Mouse (Mus musculus) cerebellum, postnatal 36 days (tissue): ENCODE measurements around the gene Inpp5f.
"Not testable (repeated sequence)": the region's sequence is repeated elsewhere in the genome, so short reads cannot be mapped to it uniquely, and the experiment has no call there.

ENCODE experiments used
- DNase-seq, 2 experiments: peaks; one replicate each; pipeline ENCODE4 v3.0.0; 2021 to 2022; ENCODE audit warnings: mixed read lengths in 2 of 2

The Inpp5f gene

DNA sequence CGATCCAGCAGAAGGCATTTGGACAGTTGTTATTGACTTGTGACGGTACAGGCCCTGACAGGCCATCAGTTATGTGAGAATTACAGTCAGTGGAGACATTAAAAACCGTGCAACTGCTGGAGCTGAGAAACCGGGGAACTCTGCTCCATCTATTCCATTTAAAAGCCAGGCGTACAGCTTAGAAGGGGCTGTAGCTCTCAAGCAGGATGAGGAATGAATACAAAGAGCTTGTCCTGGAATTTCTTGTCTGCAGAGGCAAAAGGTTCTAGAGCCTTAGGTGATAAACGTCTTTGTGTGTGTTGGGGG, 18.2 kb upstream of the Inpp5f start:
- DNase-seq, result no peak

DNA sequence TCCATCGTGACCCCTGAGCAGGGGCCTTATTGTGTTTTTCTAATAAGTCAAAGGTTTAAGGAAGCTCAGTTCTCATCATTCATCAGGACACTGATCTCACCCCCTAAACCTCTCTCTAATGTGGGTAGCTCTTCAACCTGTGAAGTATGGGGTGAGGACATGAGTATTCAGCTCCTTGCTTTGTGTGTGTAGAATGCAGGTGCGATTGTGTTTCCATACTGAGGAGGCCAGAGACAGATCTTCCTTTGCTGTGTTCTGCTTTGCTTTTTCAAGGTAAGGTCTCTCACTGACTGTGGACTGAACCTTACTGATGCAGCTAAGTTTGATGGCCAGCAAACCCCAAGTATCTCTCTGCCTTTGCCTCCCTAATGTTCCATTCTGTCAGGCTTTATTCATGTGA, 14.9 kb upstream of the Inpp5f start:
- no peak for DNase-seq

DNA sequence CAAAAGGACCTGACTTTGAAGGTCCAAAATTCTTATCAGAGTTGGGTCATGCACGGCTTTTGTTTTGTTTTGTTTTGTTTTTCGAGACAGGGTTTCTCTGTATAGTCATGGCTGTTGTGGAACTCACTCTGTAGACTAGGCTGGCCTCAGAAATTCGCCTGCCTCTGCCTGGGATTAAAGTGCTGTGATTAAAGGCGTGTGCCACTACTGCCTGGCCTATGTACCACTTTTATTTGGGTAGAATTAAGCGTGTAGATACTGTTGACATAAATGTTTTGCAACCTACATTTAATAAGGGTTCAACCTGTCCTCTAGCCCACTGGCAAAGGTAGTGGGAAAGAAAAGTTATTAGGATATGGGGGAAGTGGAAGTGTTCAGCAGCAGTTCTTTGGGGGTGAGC, 12.1 kb upstream of the Inpp5f start:
- no peak for DNase-seq

DNA sequence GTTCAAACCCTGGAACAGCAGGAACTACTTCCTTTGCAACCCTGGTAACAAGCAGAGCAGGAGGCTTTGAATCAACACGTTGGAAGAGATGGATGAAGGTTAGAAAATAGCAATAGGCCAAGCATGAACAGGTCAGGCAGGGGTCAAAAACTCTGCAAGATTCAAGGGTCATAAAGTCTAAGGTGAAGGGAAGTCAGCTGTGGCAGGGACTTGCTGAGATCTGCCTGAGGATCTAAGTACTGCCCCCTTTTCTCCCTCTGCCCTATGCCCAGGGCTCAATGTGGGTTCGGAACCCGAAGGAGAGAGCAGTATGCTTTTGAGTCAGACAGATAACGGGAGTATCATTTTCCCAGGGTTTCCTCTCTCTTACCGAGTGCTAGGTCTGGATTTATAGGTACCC, 9.3 kb upstream of the Inpp5f start:
- DNase-seq, result no peak

DNA sequence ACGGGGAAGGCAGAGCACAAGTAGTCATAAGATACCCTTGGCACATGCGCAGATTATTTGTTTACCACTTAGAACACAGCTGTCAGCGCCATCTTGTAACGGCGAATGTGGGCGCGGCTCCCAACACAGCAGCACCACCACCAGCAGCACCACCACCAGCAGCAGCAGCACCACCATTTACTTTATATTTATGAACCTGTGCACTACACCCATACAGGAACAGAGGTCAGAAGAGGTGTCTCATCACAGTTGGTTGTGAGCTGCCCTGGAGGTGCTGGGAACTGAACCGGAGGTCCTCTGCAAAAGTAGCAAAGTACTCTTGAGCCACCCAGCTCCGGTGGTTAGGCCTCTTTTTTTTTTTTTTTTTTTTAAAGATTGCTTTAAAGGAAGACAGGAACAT, 1.2 kb upstream of the Inpp5f start:
- not testable (repeated sequence) for DNase-seq

DNA sequence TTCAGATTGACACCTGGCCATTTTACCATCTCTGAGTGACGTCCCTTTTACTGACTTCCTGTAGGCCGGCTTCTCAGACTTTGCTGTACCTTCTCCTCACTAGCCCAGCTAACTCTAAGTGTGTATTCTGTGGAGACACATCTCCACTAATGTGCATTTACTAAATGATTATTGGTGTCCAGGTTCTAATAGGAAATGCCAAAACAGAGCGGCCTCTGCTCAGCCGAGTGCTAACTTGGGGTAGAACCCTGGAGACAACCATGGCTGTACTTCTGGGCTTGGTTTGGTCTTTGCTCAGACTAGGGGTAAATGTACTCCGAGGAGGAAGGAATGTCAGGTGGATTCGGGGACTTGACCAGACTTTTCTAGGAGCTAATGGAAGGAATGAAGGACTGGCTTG, 638 bp upstream of the Inpp5f start:
- no peak for DNase-seq

DNA sequence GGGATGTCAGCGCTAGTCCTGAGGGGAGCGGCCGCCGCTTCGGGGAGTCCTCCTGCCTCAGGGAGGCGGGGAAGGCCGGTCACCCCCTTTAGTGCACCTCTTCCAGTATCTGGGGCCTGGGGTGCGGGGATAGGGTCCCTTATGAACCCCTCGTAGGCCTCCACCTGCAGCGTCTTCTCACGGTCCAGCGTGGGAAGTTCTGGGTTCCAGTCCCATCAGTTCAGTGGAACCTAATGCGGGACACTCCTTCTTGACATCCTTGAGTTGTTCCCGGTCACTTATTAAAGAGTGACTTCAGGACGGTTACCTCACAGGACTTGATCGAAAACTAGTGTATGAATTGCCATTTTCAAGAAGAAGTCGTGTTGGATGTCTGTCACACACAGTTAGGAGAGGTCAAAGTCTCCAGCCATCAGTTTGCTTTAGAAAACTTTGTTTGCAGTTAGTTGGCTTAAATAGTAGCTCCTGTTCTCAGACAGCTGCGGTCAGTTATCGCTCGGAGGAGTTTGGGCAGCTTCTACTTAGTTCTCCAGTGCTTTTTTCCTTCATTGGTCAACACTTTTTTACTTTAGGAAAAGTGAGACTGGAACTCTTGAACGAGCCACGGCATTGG, 777 bp downstream of the Inpp5f start:
- no peak for DNase-seq

DNA sequence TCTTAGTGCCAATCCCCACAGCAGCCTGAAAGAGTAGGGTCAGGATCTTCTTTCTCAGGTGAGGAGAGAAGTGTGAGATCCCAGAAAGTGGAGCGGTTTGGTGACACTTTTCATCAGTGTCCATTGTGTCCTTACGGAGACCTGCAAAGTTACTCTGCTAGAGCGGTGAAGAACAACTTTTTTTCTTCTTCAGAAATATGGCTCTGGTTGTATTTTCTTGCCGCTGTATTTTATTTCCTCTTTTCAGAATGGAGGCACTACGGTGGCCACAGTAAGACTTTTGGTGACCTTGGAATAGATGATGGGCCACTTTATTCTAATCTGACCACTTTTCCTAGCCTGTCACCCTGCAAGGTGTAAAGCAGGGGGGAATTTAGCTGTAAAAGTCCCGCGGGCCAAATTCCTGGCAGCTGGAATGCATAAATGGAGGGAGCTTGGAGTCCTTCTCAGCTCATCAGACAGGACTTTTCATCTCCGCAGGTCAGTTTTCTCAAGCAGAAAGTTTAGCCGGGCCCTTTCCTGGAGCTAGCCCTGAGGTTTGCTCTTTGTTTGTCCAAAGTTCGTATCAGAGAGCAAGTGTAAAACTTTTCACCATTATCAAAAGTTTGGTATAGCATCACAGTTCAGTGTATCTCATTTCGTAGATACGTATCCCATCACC, 1.5 kb downstream of the Inpp5f start:
- no peak for DNase-seq

DNA sequence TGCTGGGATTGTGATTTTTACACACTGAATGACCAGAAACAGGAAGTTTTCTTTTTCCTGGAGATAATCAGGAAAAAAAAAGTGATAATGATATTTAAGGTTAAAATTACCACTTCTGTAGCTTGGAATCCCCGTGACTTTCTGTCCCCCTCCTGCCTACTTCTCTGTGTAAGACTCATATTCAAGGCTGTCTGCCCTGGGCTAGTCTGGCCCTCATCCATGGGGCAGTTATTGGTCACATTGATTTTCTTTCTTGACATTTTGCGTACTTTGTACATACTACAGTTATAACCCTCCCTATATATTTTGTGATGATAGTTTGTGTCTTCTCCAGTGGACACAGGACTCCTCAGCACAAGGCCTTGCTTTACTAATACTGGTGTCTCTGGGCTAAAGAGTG, 2.5 kb downstream of the Inpp5f start:
- DNase-seq, result no peak

DNA sequence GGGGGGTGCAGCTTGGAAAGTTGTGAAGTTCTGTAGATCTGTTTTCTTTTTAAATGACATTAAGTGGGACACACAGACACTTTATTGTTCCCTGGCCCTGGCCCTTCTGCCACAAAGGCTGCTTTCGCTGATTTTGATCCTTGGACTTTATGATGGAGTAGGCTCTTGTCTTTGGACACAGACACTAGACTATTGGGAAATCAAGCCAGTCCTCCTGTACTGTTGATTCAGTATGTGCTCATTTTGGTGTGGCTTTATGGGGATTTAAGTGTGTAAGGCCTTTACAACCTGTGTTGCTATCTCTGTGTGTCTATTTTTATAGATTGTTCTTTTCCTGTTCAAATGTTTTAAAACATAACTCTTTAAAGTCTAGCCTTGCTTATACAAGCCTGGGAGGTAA, 6.5 kb downstream of the Inpp5f start:
- no peak for DNase-seq

DNA sequence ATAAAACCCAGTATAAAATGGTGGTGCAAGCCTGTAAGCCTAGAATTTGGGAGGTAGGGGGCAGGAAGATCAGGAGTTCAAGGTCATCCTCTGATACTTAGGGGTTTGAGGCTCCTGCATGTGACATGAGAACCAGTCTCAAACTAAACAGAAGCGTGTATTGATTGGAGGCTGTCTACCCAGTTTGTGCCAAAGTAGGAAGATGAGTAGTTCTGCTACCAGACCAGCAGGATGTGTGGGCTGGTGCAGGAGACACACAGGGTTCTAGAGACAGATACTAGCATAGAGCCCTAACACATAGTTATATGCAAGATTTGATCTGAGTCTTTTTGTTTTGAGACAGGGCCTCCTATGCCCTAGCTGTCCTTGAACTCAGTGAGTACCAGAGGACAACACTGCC, 9.1 kb downstream of the Inpp5f start:
- DNase-seq, result no peak

DNA sequence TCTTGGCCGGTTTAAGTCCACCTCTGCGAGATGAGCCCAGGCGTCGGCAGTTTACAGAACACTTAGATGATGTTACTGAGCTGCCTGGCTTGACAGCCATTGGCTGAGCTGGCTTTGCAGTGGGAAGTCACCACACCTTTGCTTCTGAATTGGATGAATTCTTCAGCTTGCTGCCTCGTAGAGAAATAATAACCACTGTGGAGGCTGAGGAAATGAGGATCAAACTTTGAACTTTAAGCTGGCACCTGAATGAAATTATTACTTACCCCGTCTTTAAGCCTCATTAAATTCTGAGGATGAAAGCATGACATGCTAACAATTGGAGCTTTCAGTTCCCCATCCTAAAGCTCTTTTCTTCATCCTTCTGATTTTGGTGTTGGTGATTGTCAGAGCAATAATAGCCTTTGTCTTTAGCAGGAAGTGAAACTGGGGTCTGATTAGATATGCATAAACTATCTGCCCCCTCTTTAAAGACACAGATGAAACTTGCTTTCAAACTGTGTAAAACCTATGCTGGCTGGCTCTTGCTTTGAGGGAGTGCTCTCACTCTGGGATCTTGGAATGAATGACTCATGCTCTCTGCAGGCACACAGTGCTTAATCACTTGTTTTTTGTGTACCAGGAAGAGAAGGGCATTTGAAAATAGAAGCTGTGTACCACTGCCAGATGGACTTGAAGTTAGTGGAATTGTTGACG, 11.3 kb downstream of the Inpp5f start:
- peak; percentile 27 to 71 for DNase-seq

DNA sequence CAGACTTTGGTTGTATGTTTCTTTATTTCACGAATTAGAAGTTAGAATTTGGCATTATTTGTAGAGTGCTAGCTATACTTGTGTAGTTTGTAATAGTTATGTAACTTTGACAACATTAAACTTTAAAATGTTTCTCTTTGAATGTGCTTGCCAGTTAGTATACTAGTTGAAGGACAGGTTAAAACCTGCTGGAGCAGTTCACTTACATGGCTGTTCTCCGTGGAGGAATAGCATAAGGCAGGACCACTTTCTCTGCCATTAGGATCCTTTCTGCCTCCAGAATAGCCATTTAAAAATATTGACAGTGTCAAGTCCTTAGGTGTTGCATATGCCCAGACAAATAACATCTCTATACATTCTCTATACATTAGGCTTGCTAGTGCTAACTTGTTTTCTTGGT, 11.9 kb downstream of the Inpp5f start:
- DNase-seq, result no peak

DNA sequence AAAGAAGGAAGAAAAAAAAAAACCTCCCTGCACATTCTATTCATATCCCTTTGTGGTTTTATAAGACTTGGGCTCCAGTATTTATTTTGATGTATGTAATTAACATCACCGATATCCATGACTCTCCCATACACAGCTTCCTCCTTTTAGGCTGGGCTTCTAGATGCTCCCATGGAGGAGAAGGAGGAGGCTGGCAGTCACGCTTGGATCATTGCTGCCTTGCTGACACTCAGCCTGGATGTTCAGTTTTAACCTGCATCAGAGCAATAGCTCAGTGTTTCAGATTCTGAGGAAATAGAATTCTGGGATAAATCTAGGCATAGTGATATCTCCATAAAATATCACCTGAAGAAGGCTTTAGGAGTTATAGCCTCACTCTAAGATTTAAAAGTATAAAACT, 14.3 kb downstream of the Inpp5f start:
- no peak for DNase-seq

DNA sequence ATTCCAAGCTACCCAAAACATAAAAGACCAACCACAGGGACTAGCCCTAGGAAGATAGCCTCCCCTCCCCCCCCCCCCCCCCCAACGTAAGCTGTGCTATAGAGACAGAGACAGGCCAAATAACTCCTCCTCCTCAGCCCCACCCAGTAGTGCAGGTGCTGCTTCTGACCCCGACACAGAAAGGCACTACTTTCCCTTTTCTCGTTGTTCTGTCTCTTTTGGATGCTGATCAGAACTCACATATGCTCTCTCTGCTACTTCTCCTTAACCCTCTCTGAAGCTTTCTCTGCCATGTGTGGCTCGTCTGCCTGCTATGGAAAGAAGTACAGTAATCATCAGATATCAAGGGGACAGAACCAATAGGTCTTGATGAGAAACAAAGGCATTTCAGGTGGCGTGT, 15.5 kb downstream of the Inpp5f start:
- no peak for DNase-seq

DNA sequence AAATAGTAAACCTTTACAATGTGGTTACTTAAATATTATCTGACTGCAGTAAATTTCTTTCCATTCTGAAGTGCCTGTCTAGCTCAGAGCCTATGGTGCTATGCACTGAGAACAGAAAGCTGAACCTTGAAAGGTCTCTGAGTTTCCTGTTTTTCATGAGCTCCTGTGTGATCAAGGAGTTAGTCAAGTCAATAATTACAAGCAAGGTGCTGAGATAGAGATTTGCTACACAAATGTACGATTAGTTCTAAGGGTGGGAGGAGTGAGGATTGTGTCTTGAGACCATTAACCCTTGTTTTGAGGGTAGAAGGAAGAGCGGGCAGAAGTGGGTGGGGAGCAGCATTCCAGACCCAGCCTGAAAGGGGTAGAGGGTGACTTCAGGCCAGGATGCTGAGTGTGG, 16.1 kb downstream of the Inpp5f start:
- no peak for DNase-seq

DNA sequence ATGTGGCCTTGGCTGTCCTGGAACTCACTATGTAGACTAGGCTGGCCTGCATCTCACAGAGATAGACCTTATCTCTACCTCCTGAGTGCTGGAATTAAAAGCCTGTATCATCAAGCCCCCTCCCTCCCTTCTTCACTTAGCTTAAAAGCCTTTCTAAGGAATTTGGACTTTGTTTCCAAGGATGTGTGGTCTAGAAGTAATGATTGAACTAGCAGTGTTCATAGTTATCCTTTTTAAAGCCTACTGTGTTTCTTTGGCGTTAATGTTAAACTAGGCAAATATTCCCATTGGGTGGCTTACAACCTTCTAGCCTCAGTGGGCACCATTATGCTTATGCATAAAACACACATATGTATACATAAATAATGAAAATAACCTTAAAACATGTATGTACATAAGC, 16.6 kb downstream of the Inpp5f start:
- DNase-seq, result no peak

DNA sequence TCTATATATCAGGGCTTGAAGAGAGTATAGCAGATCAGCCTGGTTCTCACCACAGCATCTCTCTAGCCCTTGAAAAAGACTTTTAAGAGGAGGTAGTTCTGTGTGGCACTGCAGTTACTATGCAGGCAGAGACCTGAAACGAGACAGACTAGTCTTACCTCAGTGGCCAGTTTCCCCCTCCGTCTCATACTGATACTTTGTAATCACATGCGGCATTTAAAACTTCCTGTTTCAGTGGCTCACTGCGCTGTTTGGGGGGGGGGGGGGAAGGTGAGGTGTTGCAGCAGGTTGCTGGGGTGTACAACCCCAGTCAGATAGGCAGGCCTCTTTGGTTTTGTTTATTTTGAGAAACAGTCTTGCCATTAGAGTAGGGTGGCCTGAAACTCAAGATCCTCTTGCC, 22.0 kb downstream of the Inpp5f start:
- no peak for DNase-seq

DNA sequence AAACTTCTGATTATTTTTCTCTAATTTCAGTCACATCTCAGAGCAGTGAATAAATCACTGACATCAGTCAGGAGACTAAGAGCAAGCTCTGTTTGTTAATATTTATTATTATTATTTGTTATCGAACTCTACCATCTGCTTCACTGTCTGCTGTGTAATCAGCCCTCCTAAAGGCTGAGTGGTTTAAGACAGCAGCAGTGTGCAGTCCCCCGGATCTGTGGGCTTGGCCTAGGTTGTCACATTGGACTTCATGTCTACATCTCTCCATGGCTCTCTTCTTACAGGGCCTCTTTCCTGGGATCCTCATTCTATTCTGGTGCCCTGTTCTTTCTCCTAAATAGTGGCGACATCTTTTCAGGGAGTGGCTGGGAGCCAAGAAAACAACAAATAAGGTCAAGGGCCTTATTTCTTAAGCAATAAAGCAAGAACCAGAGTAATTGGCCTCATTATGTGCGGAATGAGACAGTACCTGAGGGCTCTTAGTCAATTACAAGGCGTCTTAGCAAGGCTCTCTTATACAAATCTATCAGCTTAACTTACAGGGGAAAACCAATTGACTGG, 28.9 kb downstream of the Inpp5f start:
- no peak for DNase-seq

DNA sequence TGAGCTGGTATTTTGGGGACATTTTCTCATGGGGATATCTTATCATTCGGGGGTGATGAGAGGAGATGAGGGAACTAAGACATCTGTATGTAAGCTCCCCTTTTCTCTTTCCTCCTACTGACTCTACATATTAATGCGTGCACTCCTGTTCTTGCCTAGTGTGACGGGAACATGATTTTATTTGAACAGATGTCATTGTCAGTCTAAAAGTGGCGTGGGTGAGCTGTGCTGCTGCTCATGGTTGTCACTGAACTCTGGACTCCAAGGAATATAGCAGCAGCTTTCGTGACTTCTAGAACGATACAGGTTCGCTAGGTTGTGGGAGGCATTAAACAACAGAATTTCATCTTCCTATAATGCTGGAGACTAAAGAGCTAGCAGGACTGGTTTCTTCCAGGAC, 30.4 kb downstream of the Inpp5f start:
- no peak for DNase-seq

DNA sequence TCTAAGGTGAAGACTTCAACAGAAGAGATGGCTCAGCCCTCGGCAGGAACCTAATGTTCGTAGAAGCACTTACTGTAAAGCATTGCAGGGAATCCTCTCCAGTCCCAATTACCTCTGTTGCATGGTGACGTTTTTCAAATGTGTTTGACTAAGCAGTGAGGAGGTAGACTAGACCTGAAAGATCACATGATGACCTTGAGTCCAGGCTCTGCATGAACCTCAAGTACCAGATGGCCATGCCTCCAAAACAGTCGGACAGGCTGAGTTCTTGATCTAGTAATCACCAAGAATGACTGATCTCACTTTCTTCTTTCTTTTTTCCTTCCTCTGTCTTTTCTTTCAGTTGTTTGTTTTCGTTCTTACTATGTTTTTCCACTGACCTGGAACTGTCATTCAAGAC, 31.3 kb downstream of the Inpp5f start:
- peak; percentile 48 to 63 for DNase-seq

DNA sequence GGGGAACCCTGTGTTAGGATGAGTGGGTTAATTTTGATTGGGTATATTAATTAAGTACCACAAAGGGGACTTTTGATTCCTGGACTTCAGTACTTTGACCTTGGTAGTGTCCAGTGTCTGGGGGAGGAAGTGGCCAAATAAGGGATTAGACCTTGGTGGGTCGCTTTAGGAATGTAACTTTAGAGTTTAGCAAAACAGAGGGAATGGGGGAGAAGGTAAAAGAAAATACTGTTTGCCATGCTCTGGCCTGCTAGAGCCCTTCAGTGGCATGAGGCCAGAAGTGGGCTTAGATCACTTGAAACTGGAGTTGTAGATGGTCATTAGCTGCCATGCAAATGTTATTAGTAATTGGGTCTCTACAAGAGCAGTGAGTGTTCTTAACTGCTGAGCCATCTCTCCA, 45.8 kb downstream of the Inpp5f start:
- DNase-seq, result no peak

DNA sequence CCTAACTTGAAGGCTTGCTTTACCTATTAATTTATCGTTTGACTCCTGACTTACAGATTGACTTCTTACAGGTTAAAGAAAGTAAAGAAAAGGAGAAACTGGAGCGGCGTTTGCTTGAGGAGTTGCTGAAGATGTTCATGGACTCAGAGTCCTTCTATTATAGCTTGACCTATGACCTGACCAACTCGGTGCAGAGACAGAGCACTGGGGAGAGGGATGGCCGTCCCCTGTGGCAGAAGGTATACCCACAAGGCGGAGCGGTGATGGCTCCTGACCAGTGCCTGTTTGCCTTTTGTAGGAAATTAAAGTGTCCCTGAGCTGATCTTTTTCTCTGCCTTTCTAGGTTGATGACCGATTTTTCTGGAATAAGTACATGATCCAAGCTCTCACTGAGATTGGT, 52.8 kb downstream of the Inpp5f start:
- no peak for DNase-seq

DNA sequence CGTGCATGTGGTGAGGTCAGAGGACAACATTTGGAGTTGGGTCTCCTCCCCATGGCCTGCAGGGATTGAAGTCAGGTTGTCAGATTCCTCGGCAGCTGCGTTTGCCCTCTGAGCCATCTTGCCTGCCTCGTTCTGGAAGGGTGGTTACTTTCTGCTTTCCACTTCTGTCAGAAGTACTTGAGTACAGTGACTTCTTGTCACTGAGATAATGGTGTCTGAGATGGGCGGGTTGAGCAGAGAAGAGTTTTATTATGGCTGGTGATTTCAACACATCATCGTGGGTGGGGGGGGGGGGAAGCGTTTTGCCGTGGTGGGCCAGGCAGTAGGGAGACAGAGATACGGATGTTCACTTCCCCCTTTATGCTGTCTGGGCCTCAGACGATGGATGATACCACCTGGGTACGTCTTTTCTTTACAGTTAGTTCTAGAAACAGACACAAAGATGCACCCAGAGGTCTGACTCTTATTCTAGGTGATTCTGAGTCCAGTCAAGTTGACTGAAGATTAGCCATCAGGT, 53.8 kb downstream of the Inpp5f start:
- DNase-seq, result no peak
